In genomic region chr5:95956651-95957050, GRCm38 (mm10) we compare ENCODE assay signal across 22 mouse cellular contexts. TPM values are rescaled to one million over a fixed set of nuclear protein-coding genes. Genes with fewer than 3 reads are reported as not detected.
A peak's percentile ranks its signal among the peaks of the same experiment; 100 is the strongest.
DNase-seq lines count a peak whose midpoint lies in the region; ATAC-seq and TF ChIP-seq lines count a peak whose summit lies in the region.
"Had no signal": no experiment of that assay in that cellular context is flagged by ENCODE, and none has a peak within 500 bp of the region (broad histone marks: within the 10 kb centered on the region; RNA-seq: fewer than 3 reads in every experiment).

TSS of gene Cxcl13 (plus strand) at chr5:95956951.

- no peak for TF ChIP-seq CTCF in spleen, adult 2 months (IDR thresholded peaks at IDR 0.05; ENCODE audit: extremely low read depth, insufficient read depth, insufficient read length, insufficient replicate concordance)

- H3K4me2 ChIP-seq in heart, embryonic 15.5 days, result no peak within 1 kb of the TSS
- 0 out of 2 replicates have a peak within 1 kb of the TSS, but pooled peaks have one; percentile 19 for H3K4me2 ChIP-seq in intestine, embryonic 16.5 days (ENCODE audit: low read depth, low read length)
- no peak within 1 kb of the TSS for H3K4me2 ChIP-seq in forebrain, embryonic 15.5 days (replicated peaks)
- H3K4me2 ChIP-seq: forebrain, embryonic 13.5 days; heart, embryonic 12.5 days; hindbrain, embryonic 13.5 days had no signal

- H3K36me3 ChIP-seq in heart, embryonic 15.5 days, result no peaks in the 10 kb centered on the region
- no peaks in the 10 kb centered on the region for H3K36me3 ChIP-seq in heart, embryonic 10.5 days
- H3K36me3 ChIP-seq in spleen, adult 2 months (ENCODE audit: control insufficient read depth, insufficient read depth, low read length), result no peaks in the 10 kb centered on the region
- H3K36me3 ChIP-seq in intestine, embryonic 16.5 days (ENCODE audit: control insufficient read depth, insufficient read depth, low read length), result no peaks in the 10 kb centered on the region
- H3K36me3 ChIP-seq in forebrain, embryonic 15.5 days, result no peaks in the 10 kb centered on the region
- H3K36me3 ChIP-seq: embryonic facial prominence, embryonic 10.5 days; heart, embryonic 12.5 days; hindbrain, embryonic 13.5 days had no signal

- no peak for DNase-seq in heart, embryonic 10.5 days (ENCODE audit: low spot score)
- no peak for DNase-seq in spleen, adult 2 months (ENCODE audit: low read depth in 1 of 2, low spot score in 2 of 2)
- no peak for DNase-seq in spleen, postnatal 36 days (ENCODE audit: low spot score in 2 of 2)
- DNase-seq in neural tube, embryonic 10.5 days (ENCODE audit: extremely low spot score, low spot score), result no peak
- DNase-seq: adrenal gland, postnatal 14 days; cerebellum, adult 11-12 months; cerebellum, adult 9-11 months; cerebellum, postnatal 36 days; gastrocnemius, postnatal 36 days; heart, adult 18-20 months; heart, postnatal 10 days had no signal

- WGBS in heart, embryonic 15.5 days, result 36% methylated on average over 5 of the region's 5 CpGs
- WGBS in heart, embryonic 10.5 days, result 45% methylated on average over 5 of the region's 5 CpGs
- WGBS in spleen, adult 2 months, result 58% methylated on average over 5 of the region's 5 CpGs
- 25% methylated on average over 5 of the region's 5 CpGs for WGBS in intestine, embryonic 16.5 days
- 64% methylated on average over 5 of the region's 5 CpGs for WGBS in forebrain, embryonic 15.5 days

- H3K9ac ChIP-seq in heart, embryonic 15.5 days, result no peak within 1 kb of the TSS
- H3K9ac ChIP-seq in intestine, embryonic 16.5 days (ENCODE audit: low read depth, low read length), result 0 out of 2 replicates have a peak within 1 kb of the TSS, but pooled peaks have one; percentile 37
- no peak within 1 kb of the TSS for H3K9ac ChIP-seq in forebrain, embryonic 15.5 days (replicated peaks)
- H3K9ac ChIP-seq: forebrain, embryonic 13.5 days; heart, embryonic 12.5 days; hindbrain, embryonic 13.5 days had no signal

- no peak within 1 kb of the TSS for H3K4me3 ChIP-seq in heart, embryonic 15.5 days
- H3K4me3 ChIP-seq in heart, embryonic 10.5 days, result no peak within 1 kb of the TSS
- H3K4me3 ChIP-seq in spleen, adult 2 months (ENCODE audit: extremely low read depth, insufficient read depth, insufficient read length), result no peak within 1 kb of the TSS
- H3K4me3 ChIP-seq in intestine, embryonic 16.5 days (ENCODE audit: low read length), result peak within 1 kb of the TSS; percentile 19
- no peak within 1 kb of the TSS for H3K4me3 ChIP-seq in forebrain, embryonic 15.5 days
- H3K4me3 ChIP-seq: embryonic facial prominence, embryonic 10.5 days; forebrain, embryonic 13.5 days; heart, embryonic 12.5 days; hindbrain, embryonic 13.5 days had no signal

- H3K27me3 ChIP-seq in heart, embryonic 15.5 days, result no peaks in the 10 kb centered on the region
- H3K27me3 ChIP-seq in heart, embryonic 10.5 days (ENCODE audit: insufficient read depth, poor library complexity, severe bottlenecking), result no peaks in the 10 kb centered on the region
- no peaks in the 10 kb centered on the region for H3K27me3 ChIP-seq in spleen, adult 2 months (ENCODE audit: control insufficient read depth, insufficient read depth, low read length)
- H3K27me3 ChIP-seq in intestine, embryonic 16.5 days (replicated peaks; ENCODE audit: control insufficient read depth, insufficient read depth, low read length), result no peaks in the 10 kb centered on the region
- no peaks in the 10 kb centered on the region for H3K27me3 ChIP-seq in forebrain, embryonic 15.5 days
- H3K27me3 ChIP-seq: forebrain, embryonic 13.5 days; heart, embryonic 12.5 days; hindbrain, embryonic 13.5 days had no signal

- no peak for ATAC-seq in heart, embryonic 15.5 days (replicated peaks; ENCODE audit: insufficient number of reproducible peaks, insufficient read depth, low FRiP score, low read depth)
- ATAC-seq in intestine, embryonic 16.5 days, result no peak
- ATAC-seq in forebrain, embryonic 15.5 days (replicated peaks), result no peak
- ATAC-seq: activated CD4-positive, CD25-positive, alpha-beta regulatory T cell, adult 4 months; forebrain, embryonic 13.5 days; hindbrain, postnatal 0 days; Patski had no signal

- no peaks in the 10 kb centered on the region for H3K4me1 ChIP-seq in heart, embryonic 15.5 days (replicated peaks)
- no peaks in the 10 kb centered on the region for H3K4me1 ChIP-seq in heart, embryonic 10.5 days
- no peaks in the 10 kb centered on the region for H3K4me1 ChIP-seq in spleen, adult 2 months (ENCODE audit: control insufficient read depth, insufficient read depth, insufficient read length)
- H3K4me1 ChIP-seq in intestine, embryonic 16.5 days (ENCODE audit: control insufficient read depth, insufficient read depth, low read length), result no peaks in the 10 kb centered on the region
- H3K4me1 ChIP-seq in forebrain, embryonic 15.5 days, result no peaks in the 10 kb centered on the region
- H3K4me1 ChIP-seq: embryonic facial prominence, embryonic 10.5 days; forebrain, embryonic 13.5 days; heart, embryonic 12.5 days; hindbrain, embryonic 13.5 days had no signal

- TF ChIP-seq POLR2A in spleen, adult 2 months (IDR thresholded peaks at IDR 0.05; ENCODE audit: low read depth, low read length), result no peak

- H3K9me3 ChIP-seq in heart, embryonic 15.5 days (replicated peaks), result no peaks in the 10 kb centered on the region
- no peaks in the 10 kb centered on the region for H3K9me3 ChIP-seq in heart, embryonic 10.5 days
- no peaks in the 10 kb centered on the region for H3K9me3 ChIP-seq in intestine, embryonic 16.5 days (ENCODE audit: control insufficient read depth, low read length)
- H3K9me3 ChIP-seq in forebrain, embryonic 15.5 days, result no peaks in the 10 kb centered on the region
- H3K9me3 ChIP-seq: embryonic facial prominence, embryonic 10.5 days; forebrain, embryonic 13.5 days; heart, embryonic 12.5 days; hindbrain, embryonic 13.5 days had no signal

- no peak within 1 kb of the TSS for H3K27ac ChIP-seq in heart, embryonic 15.5 days
- no peak within 1 kb of the TSS for H3K27ac ChIP-seq in heart, embryonic 10.5 days
- no peak within 1 kb of the TSS for H3K27ac ChIP-seq in spleen, adult 2 months (ENCODE audit: insufficient read depth, low read length)
- no peak within 1 kb of the TSS for H3K27ac ChIP-seq in intestine, embryonic 16.5 days (ENCODE audit: low read length)
- H3K27ac ChIP-seq in forebrain, embryonic 15.5 days (replicated peaks), result no peak within 1 kb of the TSS
- H3K27ac ChIP-seq: embryonic facial prominence, embryonic 10.5 days; forebrain, embryonic 13.5 days; hindbrain, embryonic 13.5 days; hindbrain, postnatal 0 days had no signal

RNA-seq across cellular contexts. Expression of gene Cxcl13, which starts in this region (rescaled TPM):
- 14.2 and 21.6 TPM in 2 replicates for polyA plus RNA-seq in heart, embryonic 15.5 days (2015; fragmentation: Nextera tagmentation; extraction: Ambion mirVana)
- polyA plus RNA-seq in heart, embryonic 10.5 days (2016; fragmentation: Nextera tagmentation; extraction: Ambion mirVana), result 0.70 and 6.5 TPM in 2 replicates
- polyA plus RNA-seq in spleen, adult 2 months (2012; rRNA removed), result 9.5 and 15.3 TPM in 2 replicates
- 72.3 and 75.4 TPM in 2 replicates for polyA plus RNA-seq in intestine, embryonic 16.5 days (2015; fragmentation: Nextera tagmentation; extraction: Ambion mirVana)
- polyA plus RNA-seq in forebrain, embryonic 15.5 days (2015; fragmentation: Nextera tagmentation; extraction: Ambion mirVana), result 0.15 TPM in 1 of 2 replicates, not detected in the other
- polyA plus RNA-seq: C2C12; forebrain, embryonic 13.5 days; Patski had no signal
